Mouse (Mus musculus): ENCODE results near the gene Mxd4. TPM values are rescaled to one million over a fixed set of nuclear protein-coding genes. Genes with fewer than 3 reads are reported as not detected.

Gene Mxd4
- total RNA-seq, 2 experiments from 2014 or later = 77.6 to 96.5 TPM

GRCm38 (mm10) chr5:34175403-34175694 lies 12.2 kb downstream of the Mxd4 start:
- intact Hi-C loops (cut with DNase I) = no loop called here
- no peak for DNase-seq (ENCODE audit: low spot score in 2 of 2)

GRCm38 (mm10) chr5:34174550-34175402 lies 12.7 kb downstream of the Mxd4 start:
- intact Hi-C loops (cut with DNase I) = no loop called here
- peak in 1 of 2 experiments; percentile 1 for DNase-seq (ENCODE audit: low spot score in 2 of 2)

GRCm38 (mm10) chr5:34174021-34174420 lies 13.5 kb downstream of the Mxd4 start:
- peak in 1 of 2 experiments; percentile 6 for DNase-seq (ENCODE audit: low spot score in 2 of 2)
- intact Hi-C loops (cut with DNase I) = no loop called here

DNA sequence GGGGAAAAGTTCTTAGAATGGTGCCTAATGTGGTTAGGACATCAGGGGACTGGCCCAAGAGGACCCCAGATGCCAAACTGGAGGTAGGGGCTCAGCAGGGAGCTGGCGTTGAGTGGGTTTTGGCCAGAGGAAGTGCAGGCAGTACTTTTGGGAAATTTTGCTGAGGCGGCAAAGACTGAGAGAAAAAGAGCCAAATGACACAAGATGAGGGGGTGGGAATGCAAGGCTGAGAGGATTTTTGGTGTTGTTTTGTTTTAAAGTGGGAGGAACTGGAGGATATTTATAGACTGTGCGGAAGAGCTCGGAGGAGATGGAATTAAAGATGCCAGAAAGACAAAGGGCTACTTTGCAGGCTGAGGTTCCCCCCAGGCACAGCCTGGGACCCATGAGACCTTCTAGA lies 16.8 kb downstream of the Mxd4 start:
- peak; percentile 21 to 72 for DNase-seq (ENCODE audit: low spot score in 2 of 2)
- intact Hi-C loops (cut with DNase I) = no loop called here

GRCm38 (mm10) chr5:34169954-34170353 lies 17.6 kb downstream of the Mxd4 start:
- DNase-seq (ENCODE audit: low spot score in 2 of 2) = no peak
- intact Hi-C loops (cut with DNase I) = loop anchor here (2.0 kb wide), 1 partner anchor 17 kb away; the partner anchor contains the start of gene Mxd4

- peak; percentile 95 to 99 for DNase-seq (ENCODE audit: low spot score in 2 of 2)
- intact Hi-C loops (cut with DNase I) = loop anchor here (2.0 kb wide), 1 partner anchor 18 kb away; the partner anchor contains the start of gene Mxd4
Measured at GRCm38 (mm10) chr5:34168950-34169891, 18.3 kb downstream of the Mxd4 start, which contains the start of the genes Poln and Haus3. Poln (minus strand) TSS chr5:34169448. Haus3 (minus strand) TSS chr5:34169527.

DNA sequence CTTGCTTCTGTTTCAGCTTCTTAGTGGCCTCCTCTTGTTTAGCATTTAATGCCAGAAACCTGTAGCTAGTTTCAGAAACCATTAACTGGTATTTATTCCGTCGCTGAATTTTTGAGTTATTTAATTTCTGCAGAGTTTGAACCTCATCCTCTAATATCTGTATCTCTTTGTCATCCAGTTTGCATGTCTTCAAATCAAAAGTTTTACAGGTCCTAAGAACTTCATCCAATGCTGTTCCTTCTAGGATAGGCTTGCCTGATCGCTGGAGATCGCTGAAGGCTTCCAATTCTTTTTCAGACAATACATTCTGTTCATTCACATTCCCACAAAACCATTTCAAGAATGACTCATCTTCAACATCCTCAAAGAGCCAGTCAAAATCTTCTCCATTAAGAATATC lies 19.7 kb downstream of the Mxd4 start:
- DNase-seq (ENCODE audit: low spot score in 2 of 2) = no peak
- intact Hi-C loops (cut with DNase I) = loop anchor here (2.0 kb wide), 1 partner anchor 19 kb away; the partner anchor contains the start of gene Mxd4

DNA sequence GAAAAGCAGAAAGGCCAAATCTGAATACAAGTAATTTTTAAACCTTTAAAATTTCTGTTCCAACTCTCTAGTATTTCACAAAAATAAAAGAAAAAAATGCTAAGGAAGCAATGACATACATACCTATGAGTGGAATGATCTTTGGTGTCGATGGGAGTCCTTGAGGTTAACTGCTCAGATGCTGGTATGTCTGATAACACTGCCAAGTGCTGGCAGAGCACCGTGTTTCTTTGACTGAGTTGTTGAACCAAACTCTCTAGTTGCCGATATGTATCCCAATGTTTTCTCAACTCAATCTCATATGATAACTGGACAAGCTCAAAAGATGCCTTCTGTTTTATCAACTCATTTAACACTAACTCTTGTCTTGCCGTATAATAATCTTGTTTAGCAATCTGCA lies 21.7 kb downstream of the Mxd4 start:
- intact Hi-C loops (cut with DNase I) = no loop called here
- DNase-seq (ENCODE audit: low spot score in 2 of 2) = no peak

- intact Hi-C loops (cut with DNase I) = loop anchor here (5.0 kb wide), 1 partner anchor 51 kb away; no protein-coding TSS in a partner anchor
- no peak for DNase-seq (ENCODE audit: low spot score in 2 of 2)
Measured at GRCm38 (mm10) chr5:34148476-34148875, 39.0 kb downstream of the Mxd4 start.

GRCm38 (mm10) chr5:34147554-34147953 lies 40.0 kb downstream of the Mxd4 start:
- DNase-seq (ENCODE audit: low spot score in 2 of 2) = no peak
- intact Hi-C loops (cut with DNase I) = loop anchor here (5.0 kb wide), 1 partner anchor 50 kb away; no protein-coding TSS in a partner anchor

DNA sequence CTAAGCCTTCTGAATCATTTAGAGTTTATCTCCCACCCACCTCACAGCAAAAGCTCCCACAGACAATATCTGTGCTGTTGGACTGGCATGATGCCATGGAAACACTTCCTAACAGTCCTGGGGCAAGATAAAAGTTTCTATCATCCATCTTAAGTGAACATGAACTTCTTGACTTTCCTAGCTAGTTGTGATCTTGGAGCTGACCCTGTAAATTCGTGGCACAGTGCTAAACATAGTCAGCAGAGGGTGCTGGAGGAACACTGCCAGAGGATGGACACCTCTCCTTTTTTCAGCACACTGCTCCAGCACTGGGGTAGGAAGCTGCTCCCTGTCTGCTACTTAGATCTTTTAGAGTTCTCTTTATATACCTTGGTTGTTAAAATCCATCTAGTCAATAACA lies 47.8 kb downstream of the Mxd4 start:
- intact Hi-C loops (cut with DNase I) = loop anchor here (5.0 kb wide), 1 partner anchor 352 kb away; no protein-coding TSS in a partner anchor
- DNase-seq (ENCODE audit: low spot score in 2 of 2) = peak; percentile 7 to 51

DNA sequence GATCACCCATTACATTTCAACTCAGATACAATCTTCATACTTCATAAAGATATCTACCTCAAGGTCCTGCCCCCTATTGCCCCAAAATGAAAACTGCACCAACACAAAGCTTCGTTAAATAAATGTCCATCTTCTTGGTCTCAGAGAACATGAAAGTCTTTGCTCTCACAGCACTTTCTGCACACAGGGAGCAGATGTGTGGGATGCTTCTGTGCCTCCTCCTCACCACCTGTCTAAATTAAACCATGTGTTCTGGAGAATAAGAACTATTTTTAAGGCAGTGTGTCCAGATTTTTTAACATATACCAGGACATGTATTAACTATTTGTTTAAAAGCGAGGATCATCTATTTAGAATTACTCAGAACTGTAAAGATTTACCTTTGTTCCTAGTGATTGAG lies 54.8 kb downstream of the Mxd4 start:
- DNase-seq (ENCODE audit: low spot score in 2 of 2) = peak in 1 of 2 experiments; percentile 65
- intact Hi-C loops (cut with DNase I) = no loop called here

DNA sequence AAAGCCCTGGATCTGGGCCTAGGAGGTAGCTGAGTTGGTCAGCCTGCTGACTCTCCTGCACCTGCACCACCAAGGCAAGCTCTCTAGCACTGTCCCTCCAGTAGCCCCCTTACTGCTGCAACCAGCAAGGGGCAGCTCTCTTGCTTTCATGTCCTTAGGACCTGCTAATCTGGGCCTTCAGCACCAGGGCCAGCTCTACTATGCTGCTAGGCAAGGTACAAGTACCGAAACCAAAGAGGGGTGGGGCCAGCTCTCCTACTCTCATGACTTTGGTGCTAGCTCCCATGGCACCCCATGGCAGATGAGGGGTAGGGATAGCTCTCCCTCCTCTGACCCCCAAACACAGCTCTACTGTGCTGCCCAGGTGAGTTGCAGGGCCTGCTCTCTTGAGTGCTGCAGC lies 63.4 kb downstream of the Mxd4 start:
- intact Hi-C loops (cut with DNase I) = no loop called here
- DNase-seq (ENCODE audit: low spot score in 2 of 2) = no peak

Other genes starting within 250 kb of the Mxd4 start
- gene Gm1673, start 204.3 kb downstream of the Mxd4 start, total RNA-seq (2021) = 10 to 100 TPM; 83.0 to 93.1 TPM
- gene Nat8l, start 191.7 kb downstream of the Mxd4 start, total RNA-seq (2021) = 100 to 1,000 TPM; 180 to 191 TPM
- gene Poln, start 18.3 kb downstream of the Mxd4 start, total RNA-seq (2021) = 1 to 10 TPM; 1.7 to 1.8 TPM
- 1 to 10 TPM; 6.1 to 7.7 TPM for gene Haus3, start 18.2 kb downstream of the Mxd4 start, total RNA-seq (2021)
- gene Zfyve28, start 100.7 kb upstream of the Mxd4 start, total RNA-seq (2021) = 10 to 100 TPM; 40.6 to 62.2 TPM
- 1 to 10 TPM in 1 of 2 experiments, under 1 TPM in 1; 0.71 to 1.1 TPM for gene Cfap99, start 100.9 kb upstream of the Mxd4 start, total RNA-seq (2021)
- gene Rnf4, start 148.6 kb upstream of the Mxd4 start, total RNA-seq (2021) = 10 to 100 TPM; 86.9 to 89.8 TPM
- 10 to 100 TPM; 38.1 to 39.7 TPM for gene Fam193a, start 182.2 kb upstream of the Mxd4 start, total RNA-seq (2021)